Mouse (Mus musculus) c-Kit-negative CD71-positive TER-119-positive erythroid progenitor cells, embryonic 14.5 days (primary cell): ENCODE measurements around the gene Vmo1.
"Not testable (repeated sequence)": the region's sequence is repeated elsewhere in the genome, so short reads cannot be mapped to it uniquely, and the experiment has no call there.

Experiments used
- DNase-seq: peaks from one replicate; pipeline ENCODE4 v3.0.0-alpha.2; 2013; ENCODE audit warnings: low read depth, low spot score

Gene Vmo1

GRCm38 (mm10) chr11:70520178-70520769, 5.9 kb upstream of the Vmo1 start:
- no peak for DNase-seq

GRCm38 (mm10) chr11:70518923-70519322, 4.5 kb upstream of the Vmo1 start, which contains the start of gene Gltpd2:
Gltpd2 (plus strand) TSS chr11:70519196.
- no peak for DNase-seq

- DNase-seq, result no peak
These were observed 4.0 kb upstream of the Vmo1 start for GRCm38 (mm10) chr11:70518436-70518835.

GRCm38 (mm10) chr11:70516352-70516751, 1.9 kb upstream of the Vmo1 start:
- peak; percentile 22 for DNase-seq

GRCm38 (mm10) chr11:70513520-70513919, 896 bp downstream of the Vmo1 start:
- DNase-seq, result no peak

GRCm38 (mm10) chr11:70512709-70513342, 1.6 kb downstream of the Vmo1 start:
- no peak for DNase-seq

GRCm38 (mm10) chr11:70511825-70512224, 2.6 kb downstream of the Vmo1 start:
- DNase-seq, result no peak

- no peak for DNase-seq
These were observed 3.2 kb downstream of the Vmo1 start for GRCm38 (mm10) chr11:70511242-70511641.

- no peak for DNase-seq
These were observed 4.5 kb downstream of the Vmo1 start for GRCm38 (mm10) chr11:70509753-70510564.

- no peak for DNase-seq
These were observed 7.4 kb downstream of the Vmo1 start for GRCm38 (mm10) chr11:70506962-70507515.

GRCm38 (mm10) chr11:70506385-70506784, 8.0 kb downstream of the Vmo1 start:
- DNase-seq, result no peak

GRCm38 (mm10) chr11:70504970-70505369, 9.4 kb downstream of the Vmo1 start, which contains the start of gene Tm4sf5:
Tm4sf5 (plus strand) TSS chr11:70505244.
- DNase-seq, result no peak

- DNase-seq, result no peak
These were observed 12.4 kb downstream of the Vmo1 start for GRCm38 (mm10) chr11:70502018-70502417.

GRCm38 (mm10) chr11:70500476-70500812, 14.0 kb downstream of the Vmo1 start:
- DNase-seq, result no peak

GRCm38 (mm10) chr11:70499566-70500475, 14.6 kb downstream of the Vmo1 start:
- DNase-seq, result no peak

GRCm38 (mm10) chr11:70489684-70490083, 24.7 kb downstream of the Vmo1 start:
- no peak for DNase-seq

GRCm38 (mm10) chr11:70489138-70489537, 25.3 kb downstream of the Vmo1 start:
- DNase-seq, result no peak

- no peak for DNase-seq
These were observed 26.6 kb downstream of the Vmo1 start for GRCm38 (mm10) chr11:70487816-70488215.

- DNase-seq, result no peak
These were observed 28.9 kb downstream of the Vmo1 start for GRCm38 (mm10) chr11:70485498-70485897.

- no peak for DNase-seq
These were observed 39.4 kb downstream of the Vmo1 start for GRCm38 (mm10) chr11:70474872-70475534.

GRCm38 (mm10) chr11:70473291-70473690, 41.1 kb downstream of the Vmo1 start:
- not testable (repeated sequence) for DNase-seq
